Mouse (Mus musculus) kidney, postnatal 36 days (tissue): ENCODE data around the gene Bdkrb1.

Experiments used
- DNase-seq, 2 experiments: peaks; one replicate each; pipeline ENCODE4 v3.0.0; 2021 to 2022; ENCODE audit warnings: mixed read lengths in 2 of 2

Bdkrb1 gene

GRCm38 (mm10) chr12:105599098-105599497, 3.8 kb upstream of the Bdkrb1 start:
- no peak for DNase-seq

DNA sequence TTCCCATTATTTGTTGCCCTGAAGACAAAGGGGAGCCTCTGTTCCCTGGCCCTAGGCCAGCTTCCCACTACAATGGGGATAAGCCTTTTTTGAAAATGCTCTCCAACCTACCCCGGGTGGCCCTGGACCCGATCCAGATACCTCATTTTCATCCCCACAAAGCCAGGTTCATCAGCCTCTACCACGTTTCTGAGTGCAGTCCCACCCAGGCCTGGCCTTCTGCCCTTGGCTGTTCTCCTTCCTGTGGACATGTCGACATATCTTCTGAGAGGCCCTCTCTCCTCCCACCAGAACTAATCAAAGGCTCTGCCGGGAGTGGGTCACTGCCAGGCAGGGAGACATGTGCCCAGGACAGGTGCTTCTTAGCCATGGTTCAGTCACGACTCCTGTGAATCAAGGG, 1.3 kb upstream of the Bdkrb1 start:
- no peak for DNase-seq

- no peak for DNase-seq
Observed at GRCm38 (mm10) chr12:105603904-105604303, 1.0 kb downstream of the Bdkrb1 start.

DNA sequence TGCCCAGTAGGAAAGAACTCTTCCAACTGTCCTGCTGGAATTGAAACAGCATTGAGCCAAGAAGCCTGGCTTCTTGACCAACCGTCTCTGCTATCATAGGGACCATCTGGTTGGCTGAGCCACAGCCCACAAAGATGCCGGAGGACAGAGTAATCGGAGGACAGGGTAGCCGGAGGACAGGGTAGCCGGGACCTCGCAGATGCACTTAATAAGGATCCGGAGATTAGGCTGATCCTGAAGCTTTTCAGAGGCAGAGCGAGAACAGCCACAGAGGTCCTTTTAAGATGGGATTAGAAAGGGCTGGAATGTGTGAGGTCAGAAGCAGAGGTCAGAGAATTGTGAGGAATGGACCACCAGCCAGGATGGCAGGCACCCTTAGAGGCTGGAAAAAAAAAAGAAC, 2.3 kb downstream of the Bdkrb1 start:
- DNase-seq, result no peak

DNA sequence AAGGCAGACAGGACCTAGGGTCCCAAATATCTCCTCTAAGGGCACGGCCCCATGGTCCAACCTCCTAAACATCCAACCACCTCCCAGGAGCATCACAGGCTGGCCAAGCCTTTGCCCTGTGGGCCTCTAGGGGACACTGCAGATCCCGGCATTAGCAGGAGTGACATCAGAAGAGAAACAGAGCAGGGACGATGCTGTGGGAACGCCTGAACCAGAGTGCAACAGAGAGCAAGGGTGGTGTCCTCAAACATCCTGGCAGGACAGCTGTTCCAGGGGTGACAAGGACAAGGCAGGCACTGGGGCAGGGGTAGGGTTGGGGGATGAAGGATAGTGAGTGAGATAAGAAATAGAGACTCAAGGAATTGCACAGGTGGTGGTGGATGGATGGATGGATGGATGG, 4.0 kb downstream of the Bdkrb1 start:
- DNase-seq, result no peak

DNA sequence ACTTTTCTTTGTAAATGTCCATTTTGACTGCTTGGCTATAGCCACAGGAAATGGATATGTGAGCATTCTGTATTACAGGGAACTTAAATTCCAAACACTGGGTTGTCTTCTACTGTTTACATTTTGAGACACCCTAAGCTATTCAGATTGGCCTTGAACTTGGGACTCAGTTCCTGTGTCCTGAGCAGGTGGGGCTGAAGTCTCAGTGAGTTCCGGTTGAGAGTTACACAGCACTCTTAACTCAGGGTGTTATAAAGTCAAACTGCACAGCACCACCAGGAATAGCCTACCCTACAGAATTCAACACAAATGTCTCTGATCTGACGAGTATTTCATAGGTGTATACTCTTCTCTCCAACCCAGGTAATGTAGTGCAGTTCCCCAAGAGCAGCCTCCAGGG, 8.2 kb downstream of the Bdkrb1 start:
- no peak for DNase-seq

GRCm38 (mm10) chr12:105611748-105612147, 8.9 kb downstream of the Bdkrb1 start:
- DNase-seq, result peak; percentile 20 to 77

GRCm38 (mm10) chr12:105613559-105613958, 10.7 kb downstream of the Bdkrb1 start:
- DNase-seq, result no peak

- no peak for DNase-seq
Observed at GRCm38 (mm10) chr12:105622048-105622447, 19.2 kb downstream of the Bdkrb1 start.

DNA sequence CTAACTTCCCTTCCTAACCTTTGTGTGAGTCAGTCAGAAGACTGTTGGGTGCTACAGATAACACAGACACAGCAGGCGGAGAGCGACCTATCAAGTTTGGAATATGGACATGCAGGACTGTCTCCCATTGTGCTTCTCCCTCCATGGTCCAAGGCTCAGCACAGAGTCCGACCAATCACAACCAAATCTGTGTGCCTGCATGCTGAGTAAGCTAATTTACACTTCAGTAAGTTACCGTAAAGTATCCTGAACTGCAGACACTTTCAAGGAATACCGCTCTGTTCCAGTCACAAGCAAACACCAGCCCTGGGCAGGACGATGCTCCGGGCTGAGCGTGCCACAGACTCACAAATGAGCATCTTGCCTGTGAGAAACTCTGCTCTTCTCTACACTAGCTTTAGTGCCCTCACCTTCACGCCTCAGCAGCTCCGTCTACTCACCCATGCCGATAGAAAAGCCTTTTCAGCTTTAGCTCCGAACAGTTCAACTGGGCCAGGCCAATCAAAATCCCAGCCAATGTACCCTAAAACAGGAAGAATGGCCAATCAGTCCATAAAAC, 20.2 kb downstream of the Bdkrb1 start:
- DNase-seq, result peak in 1 of 2 experiments; percentile 17

- DNase-seq, result no peak
Observed at GRCm38 (mm10) chr12:105625798-105626197, 22.9 kb downstream of the Bdkrb1 start.

- DNase-seq, result no peak
Observed at GRCm38 (mm10) chr12:105634374-105635067, 31.6 kb downstream of the Bdkrb1 start.

GRCm38 (mm10) chr12:105636551-105636950, 33.7 kb downstream of the Bdkrb1 start:
- peak in 1 of 2 experiments; percentile 36 for DNase-seq

GRCm38 (mm10) chr12:105637554-105637953, 34.7 kb downstream of the Bdkrb1 start:
- peak in 1 of 2 experiments; percentile 35 for DNase-seq

GRCm38 (mm10) chr12:105642770-105643321, 40.0 kb downstream of the Bdkrb1 start:
- no peak for DNase-seq
